Mouse (Mus musculus): Measurements from ENCODE around the gene Gm20388. TPM values are rescaled to one million over a fixed set of nuclear protein-coding genes. Genes with fewer than 3 reads are reported as not detected.

The Gm20388 gene
- polyA plus RNA-seq, 1 experiment from 2014 or later = not detected

- Histone ChIP-seq H3K4me3 (no peak overlapping the region), H3K9ac (no peak overlapping the region), H3K9me3 (replicated peaks) (no peaks in the 10 kb centered on the region), H3K4me2 (no peak overlapping the region), H3K27me3 (replicated peaks) (0 out of 2 replicates have a peak, but pooled peaks cover 9% of the 10 kb centered on the region), H3K27ac (no peak overlapping the region), H3K36me3 (no peaks in the 10 kb centered on the region), H3K4me1 (peaks cover 6% of the 10 kb centered on the region)
- ATAC-seq = no peak
- 39% methylated on average over 3 of the region's 4 CpGs for WGBS (ENCODE audit: insufficient replicate concordance)
Observed at GRCm38 (mm10) chr8:123668681-123669080, 3758.0 kb downstream of the Gm20388 start.

GRCm38 (mm10) chr8:123670766-123671165 lies 3760.1 kb downstream of the Gm20388 start:
- no peak overlapping the region for H3K9ac ChIP-seq
- peaks cover 11% of the 10 kb centered on the region for H3K4me1 ChIP-seq
- H3K4me3 ChIP-seq = no peak overlapping the region
- WGBS (ENCODE audit: insufficient replicate concordance) = 60% methylated on average over 7 of the region's 7 CpGs
- no peaks in the 10 kb centered on the region for H3K9me3 ChIP-seq (replicated peaks)
- no peak for ATAC-seq
- H3K36me3 ChIP-seq = no peaks in the 10 kb centered on the region
- H3K27me3 ChIP-seq (replicated peaks) = 0 out of 2 replicates have a peak, but pooled peaks cover 9% of the 10 kb centered on the region
- no peak overlapping the region for H3K4me2 ChIP-seq
- H3K27ac ChIP-seq = no peak overlapping the region

- no peaks in the 10 kb centered on the region for H3K9me3 ChIP-seq (replicated peaks)
- no peak overlapping the region for H3K4me2 ChIP-seq
- H3K27ac ChIP-seq = no peak overlapping the region
- H3K4me3 ChIP-seq = no peak overlapping the region
- H3K9ac ChIP-seq = no peak overlapping the region
- 0 out of 2 replicates have a peak, but pooled peaks cover 9% of the 10 kb centered on the region for H3K27me3 ChIP-seq (replicated peaks)
- no peak for ATAC-seq
- WGBS (ENCODE audit: insufficient replicate concordance) = 60% methylated on average over 7 of the region's 7 CpGs
- no peaks in the 10 kb centered on the region for H3K36me3 ChIP-seq
- peaks cover 12% of the 10 kb centered on the region for H3K4me1 ChIP-seq
Observed at GRCm38 (mm10) chr8:123671454-123671853, 3760.8 kb downstream of the Gm20388 start.

GRCm38 (mm10) chr8:123672648-123673047 lies 3762.0 kb downstream of the Gm20388 start:
- H3K27ac ChIP-seq = no peak overlapping the region
- WGBS (ENCODE audit: insufficient replicate concordance) = 23% methylated on average over 6 of the region's 6 CpGs
- peaks cover 12% of the 10 kb centered on the region for H3K4me1 ChIP-seq

GRCm38 (mm10) chr8:123675611-123676010 lies 3765.0 kb downstream of the Gm20388 start:
- Histone ChIP-seq H3K4me2 (no peak overlapping the region), H3K27ac (no peak overlapping the region), H3K9ac (no peak overlapping the region), H3K4me3 (no peak overlapping the region), H3K36me3 (no peaks in the 10 kb centered on the region), H3K27me3 (replicated peaks) (0 out of 2 replicates have a peak, but pooled peaks cover 6% of the 10 kb centered on the region), H3K4me1 (peaks cover 12% of the 10 kb centered on the region), H3K9me3 (replicated peaks) (no peaks in the 10 kb centered on the region)
- 30% methylated on average over 5 of the region's 5 CpGs for WGBS (ENCODE audit: insufficient replicate concordance)
- ATAC-seq = no peak

More at GRCm38 (mm10) chr8:123672648-123673047, 3762.0 kb downstream of the Gm20388 start:
- Histone ChIP-seq H3K9me3 (replicated peaks) (no peaks in the 10 kb centered on the region), H3K9ac (no peak overlapping the region), H3K4me2 (no peak overlapping the region), H3K36me3 (no peaks in the 10 kb centered on the region), H3K4me3 (no peak overlapping the region), H3K27me3 (replicated peaks) (0 out of 2 replicates have a peak, but pooled peaks cover 9% of the 10 kb centered on the region)
- ATAC-seq = no peak

- Histone ChIP-seq H3K4me3 (no peak overlapping the region), H3K4me1 (peaks cover 17% of the 10 kb centered on the region), H3K36me3 (no peaks in the 10 kb centered on the region), H3K9ac (no peak overlapping the region), H3K27ac (no peak overlapping the region), H3K4me2 (no peak overlapping the region), H3K27me3 (replicated peaks) (no peaks in the 10 kb centered on the region), H3K9me3 (replicated peaks) (no peaks in the 10 kb centered on the region)
- ATAC-seq = no peak
- WGBS (ENCODE audit: insufficient replicate concordance) = 72% methylated on average over 4 of the region's 4 CpGs
Observed at GRCm38 (mm10) chr8:123678390-123678789, 3767.7 kb downstream of the Gm20388 start.

- Histone ChIP-seq H3K27ac (no peak overlapping the region), H3K4me3 (no peak overlapping the region), H3K36me3 (no peaks in the 10 kb centered on the region), H3K9ac (no peak overlapping the region), H3K4me2 (no peak overlapping the region), H3K4me1 (peaks cover 10% of the 10 kb centered on the region), H3K27me3 (replicated peaks) (peaks cover 7% of the 10 kb centered on the region), H3K9me3 (replicated peaks) (no peaks in the 10 kb centered on the region)
- ATAC-seq = peak; percentile 63
- WGBS (ENCODE audit: insufficient replicate concordance) = 23% methylated on average over 18 of the region's 18 CpGs
Observed at GRCm38 (mm10) chr8:123682073-123682761, 3771.6 kb downstream of the Gm20388 start.

- WGBS (ENCODE audit: insufficient replicate concordance) = 50% methylated on average over 7 of the region's 7 CpGs
- H3K4me2 ChIP-seq = no peak overlapping the region
Observed at GRCm38 (mm10) chr8:123683321-123683720, 3772.7 kb downstream of the Gm20388 start.

GRCm38 (mm10) chr8:123684806-123685205 lies 3774.2 kb downstream of the Gm20388 start:
- no peaks in the 10 kb centered on the region for H3K36me3 ChIP-seq
- peaks cover 10% of the 10 kb centered on the region for H3K4me1 ChIP-seq
- H3K4me2 ChIP-seq = no peak overlapping the region
- peaks cover 16% of the 10 kb centered on the region for H3K27me3 ChIP-seq (replicated peaks)
- 76% methylated on average over 7 of the region's 7 CpGs for WGBS (ENCODE audit: insufficient replicate concordance)
- no peak overlapping the region for H3K27ac ChIP-seq
- H3K4me3 ChIP-seq = no peak overlapping the region
- H3K9me3 ChIP-seq (replicated peaks) = no peaks in the 10 kb centered on the region
- no peak for ATAC-seq
- H3K9ac ChIP-seq = no peak overlapping the region

More at GRCm38 (mm10) chr8:123683321-123683720, 3772.7 kb downstream of the Gm20388 start:
- peak overlapping the region; percentile 18; the same call in 1 of the 2 replicates for H3K27ac ChIP-seq
- H3K9ac ChIP-seq = no peak overlapping the region
- no peaks in the 10 kb centered on the region for H3K36me3 ChIP-seq
- peaks cover 10% of the 10 kb centered on the region for H3K4me1 ChIP-seq
- no peak overlapping the region for H3K4me3 ChIP-seq
- peaks cover 7% of the 10 kb centered on the region for H3K27me3 ChIP-seq (replicated peaks)
- H3K9me3 ChIP-seq (replicated peaks) = no peaks in the 10 kb centered on the region
- ATAC-seq = no peak

GRCm38 (mm10) chr8:123685477-123685876 lies 3774.8 kb downstream of the Gm20388 start:
- 78% methylated on average over 4 of the region's 4 CpGs for WGBS (ENCODE audit: insufficient replicate concordance)
- peaks cover 10% of the 10 kb centered on the region for H3K4me1 ChIP-seq

GRCm38 (mm10) chr8:123687826-123688225 lies 3777.2 kb downstream of the Gm20388 start:
- H3K27ac ChIP-seq = no peak overlapping the region
- H3K4me3 ChIP-seq = no peak overlapping the region
- H3K4me2 ChIP-seq = no peak overlapping the region
- WGBS (ENCODE audit: insufficient replicate concordance) = 46% methylated on average over 4 of the region's 4 CpGs
- H3K36me3 ChIP-seq = no peaks in the 10 kb centered on the region
- H3K4me1 ChIP-seq = 0 out of 2 replicates have a peak, but pooled peaks cover under 1% of the 10 kb centered on the region
- no peak for ATAC-seq
- peaks cover 32% of the 10 kb centered on the region for H3K27me3 ChIP-seq (replicated peaks)
- no peaks in the 10 kb centered on the region for H3K9me3 ChIP-seq (replicated peaks)
- H3K9ac ChIP-seq = no peak overlapping the region

More at GRCm38 (mm10) chr8:123685477-123685876, 3774.8 kb downstream of the Gm20388 start:
- peaks cover 16% of the 10 kb centered on the region for H3K27me3 ChIP-seq (replicated peaks)
- ATAC-seq = no peak
- H3K27ac ChIP-seq = no peak overlapping the region
- no peak overlapping the region for H3K4me3 ChIP-seq
- no peak overlapping the region for H3K9ac ChIP-seq
- no peaks in the 10 kb centered on the region for H3K9me3 ChIP-seq (replicated peaks)
- no peak overlapping the region for H3K4me2 ChIP-seq
- no peaks in the 10 kb centered on the region for H3K36me3 ChIP-seq

- no peak for ATAC-seq
- H3K27me3 ChIP-seq (replicated peaks) = peaks cover 41% of the 10 kb centered on the region
- WGBS (ENCODE audit: insufficient replicate concordance) = 64% methylated on average over 10 of the region's 10 CpGs
- H3K9me3 ChIP-seq (replicated peaks) = no peaks in the 10 kb centered on the region
- H3K4me3 ChIP-seq = no peak overlapping the region
- H3K4me1 ChIP-seq = no peaks in the 10 kb centered on the region
- H3K36me3 ChIP-seq = no peaks in the 10 kb centered on the region
- no peak overlapping the region for H3K9ac ChIP-seq
- no peak overlapping the region for H3K4me2 ChIP-seq
- H3K27ac ChIP-seq = no peak overlapping the region
Observed at GRCm38 (mm10) chr8:123692165-123692962, 3781.7 kb downstream of the Gm20388 start.

Measured in liver, embryonic 12.5 days (tissue).